Mouse (Mus musculus) retina, embryonic 14.5 days (tissue): Measurements from ENCODE around the gene Cfap54.
A peak's percentile ranks its signal among the peaks of the same experiment; 100 is the strongest.

Source experiments
- DNase-seq: peaks from one replicate; pipeline ENCODE4 v3.0.0-alpha.2; 2015; ENCODE audit warnings: low spot score

Gene Cfap54

DNA sequence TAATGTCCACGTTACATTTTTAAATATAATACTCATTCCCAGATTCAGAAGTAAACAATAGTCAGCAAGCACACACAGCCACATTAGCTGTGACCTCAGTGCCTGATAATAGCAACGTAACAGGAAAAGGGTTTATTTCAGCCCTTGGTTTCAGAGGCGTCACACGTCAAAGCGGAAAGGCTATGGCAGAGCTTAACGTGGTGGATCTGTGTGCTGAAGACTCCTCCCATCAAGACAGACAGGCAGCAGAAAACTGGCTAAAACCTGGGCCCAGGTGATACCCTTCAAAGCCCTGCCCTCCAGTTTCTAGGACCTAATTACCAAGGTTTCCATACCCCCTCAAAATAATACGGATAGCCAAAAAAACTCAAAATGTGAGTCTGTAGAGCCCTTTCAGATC lies 16.0 kb upstream of the Cfap54 start:
- DNase-seq = no peak

DNA sequence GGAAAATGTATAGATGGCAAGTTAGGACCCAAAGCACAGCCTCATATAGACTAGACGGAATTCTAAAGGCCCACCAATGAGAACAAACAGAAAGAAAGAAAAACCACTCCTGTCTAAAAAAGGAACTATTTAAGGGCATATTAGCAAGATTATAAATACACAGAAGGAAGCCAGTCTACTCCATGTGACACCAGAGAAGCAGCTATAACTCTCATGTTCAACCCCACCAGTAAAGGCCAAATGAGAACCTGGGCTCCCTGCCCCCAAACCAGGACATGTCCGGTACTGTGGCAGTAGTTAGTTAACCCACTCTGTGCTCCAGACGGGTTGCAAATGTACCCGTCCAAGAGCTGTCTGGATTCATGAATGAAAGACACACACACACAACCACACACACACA lies 14.4 kb upstream of the Cfap54 start:
- no peak for DNase-seq

DNA sequence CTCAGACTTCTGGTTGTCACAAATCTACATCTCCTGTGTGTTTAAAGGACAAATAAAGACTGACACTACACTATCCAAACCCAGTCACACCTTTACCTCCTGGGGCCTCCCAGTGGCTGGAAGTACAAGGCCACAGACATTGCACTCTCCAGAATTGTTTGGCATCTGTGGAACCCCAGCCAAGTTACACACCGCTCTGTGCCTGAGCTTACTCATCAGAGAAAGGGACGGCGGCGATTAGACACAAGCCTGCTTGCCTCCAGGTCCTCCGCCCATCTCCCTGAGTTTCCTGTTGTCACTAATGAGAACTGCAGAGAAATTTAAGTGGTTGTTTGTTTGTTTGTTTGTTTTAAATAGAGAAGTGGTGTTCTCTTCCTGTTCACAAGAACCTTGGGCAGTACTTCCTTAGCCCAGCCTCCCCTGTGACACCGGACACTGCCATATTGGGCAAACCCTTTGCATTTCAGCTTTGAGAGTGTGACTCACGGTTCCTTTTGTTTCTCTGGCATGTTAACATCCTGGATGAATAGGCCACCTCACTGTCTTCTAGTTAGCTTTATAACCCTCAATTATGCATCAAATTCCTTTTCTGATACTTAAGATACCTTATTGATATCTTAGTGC lies 13.7 kb upstream of the Cfap54 start:
- DNase-seq = no peak

DNA sequence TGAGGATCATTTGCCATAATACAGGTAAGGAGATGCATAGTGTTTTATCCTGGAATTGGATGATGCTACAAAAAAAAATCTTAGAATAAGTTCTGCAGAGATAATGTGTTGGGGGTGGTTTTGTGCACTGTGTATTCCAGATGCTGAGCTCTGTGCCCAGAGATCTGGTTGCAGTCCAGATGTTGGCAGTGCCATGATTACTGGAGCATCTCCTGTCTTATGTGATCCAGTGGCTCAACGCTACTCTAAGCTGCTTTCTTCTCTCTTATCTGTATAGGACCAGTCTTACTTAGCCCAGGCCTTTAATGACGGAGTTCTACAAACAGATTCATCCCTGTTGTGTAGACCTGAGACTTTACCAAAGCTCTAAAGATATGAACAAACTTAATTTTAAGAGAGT lies 10.5 kb upstream of the Cfap54 start:
- no peak for DNase-seq

- DNase-seq = no peak
Observed at GRCm38 (mm10) chr10:93090241-93090640, 8.8 kb upstream of the Cfap54 start.

DNA sequence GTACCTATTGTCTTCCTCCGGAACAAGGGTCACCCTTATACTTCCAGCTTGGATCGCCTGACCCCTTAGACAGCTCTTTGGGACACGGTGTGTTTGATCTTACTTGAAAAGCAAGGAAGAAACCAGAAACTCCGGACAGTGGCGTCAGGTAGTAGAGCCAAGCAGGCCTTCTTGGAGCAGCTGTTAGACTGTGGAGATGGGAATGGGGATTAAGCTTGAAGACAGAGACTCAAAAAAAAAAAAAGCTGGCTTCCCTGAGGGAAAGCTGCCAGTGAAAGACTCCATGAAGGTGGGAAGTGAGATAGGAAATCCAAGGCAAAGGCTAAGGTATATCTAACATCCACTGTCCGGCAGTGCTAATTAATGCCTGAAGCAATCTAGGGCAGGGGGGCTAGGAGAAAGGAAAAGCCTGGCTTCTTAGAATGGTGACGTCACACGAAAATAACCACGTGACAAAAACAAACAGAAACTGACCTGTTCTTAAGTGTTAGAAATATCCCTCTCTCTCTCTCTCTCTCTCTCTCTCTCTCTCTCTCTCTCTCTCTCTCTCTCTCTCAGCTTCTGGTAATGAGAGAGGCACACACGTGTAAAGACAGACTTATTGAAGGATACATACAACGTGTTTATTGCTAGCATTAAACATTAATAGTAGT lies 7.1 kb upstream of the Cfap54 start:
- DNase-seq = no peak

DNA sequence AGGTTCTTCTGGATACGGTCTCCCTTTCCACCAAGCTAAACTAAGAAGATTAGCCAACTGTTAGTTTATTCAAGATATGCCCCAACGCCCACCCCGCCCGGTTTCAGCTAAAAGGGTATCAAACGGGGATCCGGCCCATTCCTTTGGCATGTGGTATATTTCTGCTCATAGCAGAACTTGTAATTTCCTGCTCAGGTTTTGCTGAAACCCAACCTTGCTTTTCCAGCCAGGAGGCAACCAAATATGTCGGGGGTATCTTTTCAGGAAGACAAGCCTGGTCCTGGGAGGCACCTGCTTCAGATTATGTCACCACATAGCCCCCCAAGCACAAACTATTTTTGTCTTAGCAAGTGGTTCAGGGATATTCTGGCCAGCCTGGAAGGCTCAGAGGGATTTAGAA lies 6.1 kb upstream of the Cfap54 start:
- DNase-seq = no peak

DNA sequence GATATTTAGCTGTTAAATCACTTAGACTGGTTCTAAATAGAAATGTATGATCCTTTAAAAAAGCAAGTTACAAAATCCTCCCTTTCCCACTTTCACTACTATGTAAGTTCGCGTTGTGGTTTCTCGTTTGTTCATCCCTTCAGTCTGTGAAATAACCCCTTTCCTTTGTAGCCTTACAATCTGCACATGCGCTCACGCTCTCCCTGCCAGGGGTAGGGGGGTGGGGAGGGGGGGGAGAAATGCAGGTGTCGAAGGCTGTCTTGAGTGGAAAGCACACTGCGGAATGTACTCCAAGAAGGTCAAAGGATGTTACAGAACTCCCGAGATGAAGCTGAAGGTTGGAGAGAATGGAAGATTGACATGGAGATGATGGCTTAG lies 2.5 kb upstream of the Cfap54 start:
- no peak for DNase-seq

DNA sequence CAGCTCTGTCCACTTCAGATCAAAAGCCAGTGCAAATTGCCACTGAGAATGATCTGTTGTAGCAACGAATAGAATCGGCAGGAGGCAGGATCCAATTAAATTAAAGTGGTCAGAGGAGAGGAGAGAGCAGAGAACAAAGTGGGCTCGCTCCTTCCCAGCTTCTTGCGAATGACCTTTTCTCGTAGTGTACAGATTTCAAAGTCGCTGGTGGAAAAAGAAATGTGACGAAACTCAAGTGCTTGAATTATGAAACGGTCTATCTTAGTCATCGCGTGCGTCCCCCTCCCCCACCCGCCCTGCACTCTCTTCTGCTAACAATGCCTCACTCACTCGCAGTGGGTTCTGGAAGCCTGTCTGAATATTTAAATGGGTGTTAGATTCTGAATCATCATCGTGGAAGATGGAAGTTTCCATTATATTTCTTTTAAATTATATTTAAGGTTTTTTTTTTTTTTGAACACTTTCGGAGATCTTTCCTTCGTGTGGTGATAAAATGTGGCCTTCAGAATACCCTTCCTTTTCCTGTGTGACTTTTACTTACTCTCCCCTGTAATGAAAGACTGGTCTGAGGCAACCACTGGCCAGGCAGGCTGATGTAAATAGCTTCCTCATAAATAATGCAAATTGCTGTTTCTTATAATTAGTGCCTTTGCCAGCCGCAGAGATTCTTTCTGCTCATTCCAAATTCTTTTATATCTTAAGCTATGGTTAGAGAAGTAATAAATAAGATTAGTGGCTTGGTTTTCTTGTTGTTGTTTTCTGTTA lies 2.0 kb upstream of the Cfap54 start:
- peak; percentile 58 for DNase-seq

DNA sequence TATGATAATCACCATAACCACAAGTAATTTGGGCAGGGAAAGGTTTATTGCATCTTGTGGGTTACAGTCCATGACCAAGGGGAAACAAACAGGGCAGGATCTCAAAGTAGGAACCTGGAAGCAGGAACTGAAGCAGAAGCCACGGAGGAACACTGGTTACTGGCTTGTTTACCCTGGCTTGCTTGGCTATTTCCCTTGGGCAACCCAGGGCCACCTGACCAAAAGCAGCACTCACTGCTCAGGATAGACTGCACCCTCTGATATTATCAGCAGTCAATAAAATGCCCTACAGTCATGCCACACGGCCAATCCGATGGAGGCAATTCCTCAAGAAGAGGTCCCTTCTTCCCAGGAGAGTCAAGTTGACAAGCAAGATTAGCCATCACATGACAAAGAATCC lies 1.9 kb downstream of the Cfap54 start:
- no peak for DNase-seq

DNA sequence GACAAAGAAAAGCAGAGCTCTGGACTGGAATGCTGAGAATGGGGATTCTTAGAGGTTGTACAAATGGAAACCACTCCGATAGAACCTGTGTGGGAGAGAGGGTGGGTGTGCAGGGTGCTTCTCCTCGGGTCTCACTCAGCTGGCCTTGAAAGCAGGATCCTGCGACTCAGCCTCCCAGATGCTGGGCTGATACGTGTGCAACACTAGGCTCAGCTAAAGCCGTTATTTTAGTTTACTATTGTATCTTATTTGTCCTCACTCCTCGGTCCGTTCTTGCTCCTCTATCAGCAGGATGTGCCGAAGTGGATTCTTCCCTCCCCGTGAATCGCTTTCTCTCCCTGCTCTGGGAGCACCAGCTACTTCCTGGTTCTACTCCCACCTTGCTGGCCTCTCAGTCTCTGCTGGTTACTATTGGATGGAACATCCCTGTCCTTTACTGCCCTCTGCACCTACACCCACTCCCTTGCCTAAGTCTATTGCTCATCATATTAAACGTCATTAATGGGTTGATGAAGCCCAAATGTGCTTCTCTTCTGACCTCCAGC lies 3.4 kb downstream of the Cfap54 start:
- no peak for DNase-seq

DNA sequence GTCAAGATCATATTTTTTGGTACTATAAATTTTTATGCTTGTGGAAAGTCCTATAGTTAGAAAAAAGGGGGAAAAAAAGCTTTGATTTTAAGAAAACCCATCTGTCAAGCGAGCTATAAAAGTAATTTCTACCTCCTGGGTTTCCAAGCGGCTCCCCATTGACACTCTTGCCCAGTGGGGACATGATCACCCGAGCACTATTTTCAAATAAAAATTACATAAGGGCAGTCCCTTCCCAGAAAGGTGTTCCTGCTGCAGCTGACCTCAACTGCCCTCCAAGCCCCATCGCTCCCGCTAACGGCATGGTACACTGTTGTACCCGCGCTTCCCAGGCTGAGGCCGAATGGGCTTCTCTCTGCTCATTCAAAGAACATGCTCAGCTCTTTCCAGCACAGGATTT lies 5.0 kb downstream of the Cfap54 start:
- no peak for DNase-seq

DNA sequence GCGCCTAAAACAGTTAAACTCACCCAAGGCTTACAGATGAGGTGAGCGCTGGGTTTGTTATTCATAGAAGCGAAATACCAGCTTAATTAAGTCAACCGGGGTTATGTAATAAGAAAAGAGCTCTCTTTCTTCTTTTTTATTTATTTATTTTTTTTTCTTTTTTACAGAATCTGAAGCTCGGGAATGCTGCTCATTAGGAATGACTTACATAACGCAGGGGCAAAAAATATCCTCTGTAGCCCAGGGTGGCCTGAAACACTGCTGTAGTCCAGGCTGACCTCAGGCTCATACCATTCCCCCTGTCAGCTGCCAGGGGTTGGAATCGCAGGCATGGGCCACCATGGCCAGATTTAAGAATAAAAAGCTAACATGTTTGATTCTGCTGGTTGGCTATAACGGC lies 5.6 kb downstream of the Cfap54 start:
- no peak for DNase-seq

DNA sequence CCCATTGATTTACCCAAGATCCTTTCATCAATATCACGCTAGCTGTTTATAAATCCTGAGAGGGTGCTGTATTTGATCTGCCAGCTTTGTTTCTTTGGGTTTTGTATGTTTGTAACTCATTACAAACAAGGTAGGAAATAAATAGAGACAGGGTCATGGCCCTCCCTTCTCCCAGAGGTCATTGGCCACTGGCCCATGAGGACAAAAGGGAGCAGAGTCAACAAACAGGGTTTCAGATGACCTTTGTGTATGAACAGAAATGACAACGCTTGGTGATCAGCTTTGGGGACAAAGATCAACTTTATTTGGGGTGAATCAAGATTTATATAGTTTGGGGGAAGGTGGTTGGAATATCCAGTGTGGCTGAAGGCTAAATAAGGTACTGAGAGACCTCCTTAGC lies 8.6 kb downstream of the Cfap54 start:
- no peak for DNase-seq

DNA sequence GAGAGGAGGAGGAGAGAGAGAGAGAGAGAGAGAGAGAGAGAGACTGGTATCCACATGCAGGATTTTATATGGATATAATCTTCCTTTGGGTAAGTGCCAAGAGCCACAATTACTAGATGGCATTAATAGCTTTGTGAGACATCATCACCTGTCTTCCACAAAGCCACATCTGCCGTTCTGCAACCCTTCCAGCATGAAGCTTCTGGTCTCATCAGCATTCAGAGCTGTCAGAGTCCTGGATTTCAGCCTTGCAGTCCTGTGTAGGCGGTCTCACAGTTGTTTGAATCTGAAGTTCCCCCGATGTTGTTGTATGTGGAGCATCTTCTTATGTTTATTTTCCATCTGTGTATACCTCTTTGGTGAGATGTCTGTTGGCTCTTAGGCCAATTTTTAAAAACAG lies 9.7 kb downstream of the Cfap54 start:
- no peak for DNase-seq

GRCm38 (mm10) chr10:93070121-93070898 lies 11.1 kb downstream of the Cfap54 start:
- no peak for DNase-seq

- no peak for DNase-seq
Observed at GRCm38 (mm10) chr10:93069721-93070120, 11.7 kb downstream of the Cfap54 start.

DNA sequence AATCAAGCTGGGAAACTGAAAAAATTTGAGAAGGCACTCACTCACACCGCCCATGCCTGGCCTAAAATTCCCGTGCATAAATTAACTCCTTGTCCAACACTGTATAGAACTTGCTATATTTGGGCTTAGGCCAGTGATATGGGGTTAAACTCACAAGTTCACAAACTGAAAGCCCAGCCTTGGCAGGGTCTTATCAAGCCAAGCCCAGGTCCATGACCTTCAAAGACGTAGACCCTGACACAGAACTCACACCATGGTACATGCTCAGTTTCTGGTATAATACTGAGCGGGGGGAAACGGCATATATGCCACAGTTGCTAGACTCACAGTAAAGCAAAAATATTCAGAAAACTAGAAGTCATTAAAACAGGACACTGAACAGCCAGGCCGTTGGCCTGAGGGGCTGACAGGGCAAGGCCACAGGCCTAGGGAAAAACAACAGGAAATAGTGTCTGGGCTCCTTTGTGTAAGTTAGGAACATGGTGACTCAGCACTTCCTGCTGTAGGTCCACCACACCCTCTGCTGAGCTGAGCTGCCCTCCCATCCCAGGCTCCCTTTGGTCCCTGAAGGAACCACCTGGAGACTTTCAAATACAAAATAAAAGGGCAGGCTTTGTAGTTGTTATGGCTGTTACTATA lies 12.3 kb downstream of the Cfap54 start:
- DNase-seq = no peak

- DNase-seq = no peak
Observed at GRCm38 (mm10) chr10:93064973-93065372, 16.4 kb downstream of the Cfap54 start.

- DNase-seq = no peak
Observed at GRCm38 (mm10) chr10:93063576-93063975, 17.8 kb downstream of the Cfap54 start.

DNA sequence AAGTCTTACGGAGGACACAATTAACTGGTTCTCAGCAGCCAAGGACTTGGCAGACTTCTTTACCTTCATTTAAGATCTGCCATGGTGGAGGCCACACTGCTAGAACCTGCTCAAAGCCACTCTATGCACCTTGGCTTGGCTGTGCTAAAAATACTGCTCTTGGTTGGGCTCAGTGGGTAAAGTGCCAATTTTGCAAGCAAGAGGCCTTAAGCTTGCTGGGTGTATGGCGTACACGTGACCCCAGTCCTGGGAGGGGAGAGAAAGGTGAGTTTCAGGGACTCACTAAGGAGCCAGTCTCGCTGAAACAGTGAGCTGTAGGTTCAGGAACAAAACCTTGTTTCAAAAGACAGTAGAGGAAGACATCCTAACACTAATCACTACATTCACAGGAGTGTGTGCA lies 19.0 kb downstream of the Cfap54 start:
- no peak for DNase-seq

DNA sequence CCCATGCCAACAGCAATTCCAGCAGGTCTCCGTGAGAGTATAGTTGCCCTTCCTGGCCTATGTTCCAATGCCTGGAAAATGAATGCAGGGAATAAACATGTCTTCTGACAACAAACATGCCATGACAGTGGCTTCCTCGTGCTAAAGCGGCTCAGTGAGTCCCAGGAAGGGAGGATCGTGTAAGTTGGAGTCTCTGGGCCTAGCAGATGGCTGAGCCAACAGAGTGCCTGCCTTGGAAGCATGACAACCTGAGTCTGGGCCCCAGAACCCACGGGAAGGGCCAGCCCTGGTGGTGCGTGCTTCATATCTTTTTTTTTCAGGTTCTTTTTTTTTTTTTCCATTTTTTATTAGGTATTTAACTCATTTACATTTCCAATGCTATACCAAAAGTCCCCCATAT lies 27.6 kb downstream of the Cfap54 start:
- no peak for DNase-seq
